Mouse (Mus musculus) C2C12 (cell line): Measurements from ENCODE around the gene Slc38a1. TPM values are rescaled to one million over a fixed set of nuclear protein-coding genes. Genes with fewer than 3 reads are reported as not detected.

Experiments used
- H3K27me3 ChIP-seq: one replicate; pipeline ENCODE4 v1.6.1; 2011; ENCODE audit not compliant: control insufficient read depth, insufficient read depth, insufficient read length
- H3K36me3 ChIP-seq: one replicate; pipeline ENCODE4 v1.6.1; 2011; ENCODE audit not compliant: control insufficient read depth, insufficient read depth
- H3K4me3 ChIP-seq: one replicate; pipeline ENCODE4 v1.5.1; 2011; ENCODE audit warnings: mild to moderate bottlenecking, control low read depth; ENCODE audit not compliant: poor library complexity, insufficient read depth, severe bottlenecking
- H3K79me2 ChIP-seq: one replicate; pipeline ENCODE4 v1.6.1; 2011; ENCODE audit not compliant: control insufficient read depth, insufficient read depth
- H3K79me3 ChIP-seq: one replicate; pipeline ENCODE4 v1.6.1; 2011; ENCODE audit warnings: low read depth, control low read depth
- H3ac ChIP-seq: one replicate; pipeline ENCODE3; 2011; ENCODE audit warnings: low read depth; ENCODE audit not compliant: control insufficient read depth, insufficient read length
- CEBPB ChIP-seq: IDR thresholded peaks from one replicate; pipeline ENCODE4 v1.6.1; 2011; ENCODE audit warnings: low read depth, mild to moderate bottlenecking, control low read depth, moderate library complexity
- CTCF ChIP-seq: IDR thresholded peaks from one replicate; pipeline ENCODE4 v1.5.1; 2011; ENCODE audit not compliant: control insufficient read depth, insufficient read depth, insufficient read length
- FOSL1 ChIP-seq: IDR thresholded peaks from one replicate; pipeline ENCODE4 v1.8.0; 2011; ENCODE audit warnings: mild to moderate bottlenecking, low read length; ENCODE audit not compliant: poor library complexity, insufficient read depth, severe bottlenecking
- MAX ChIP-seq: IDR thresholded peaks from one replicate; pipeline ENCODE4 v1.6.1; 2011; ENCODE audit warnings: mild to moderate bottlenecking, control low read depth
- MYOD1 ChIP-seq: IDR thresholded peaks from one replicate; pipeline ENCODE4 v1.6.1; 2011; ENCODE audit warnings: low read depth; ENCODE audit not compliant: control insufficient read depth, insufficient read length
- MYOG ChIP-seq: IDR thresholded peaks from one replicate; pipeline ENCODE4 v1.6.1; 2011; ENCODE audit not compliant: control insufficient read depth, insufficient read length; ENCODE audit errors: extremely low read depth
- USF1 ChIP-seq: IDR thresholded peaks from one replicate; pipeline ENCODE4 v1.6.1; 2011; ENCODE audit warnings: low read depth, mild to moderate bottlenecking, control low read depth, moderate library complexity
- polyA plus RNA-seq: library from polyadenylated mRNA; unstranded; fragments of >200 nt; fragmentation: generic; extraction: Trizol; gene quantifications from one replicate; pipeline ENCODE4 v1.2.1, GENCODE M21; 2012; ENCODE audit warnings: missing spikeins

Gene Slc38a1
- polyA plus RNA-seq, 1 experiment: 31.8 TPM

DNA sequence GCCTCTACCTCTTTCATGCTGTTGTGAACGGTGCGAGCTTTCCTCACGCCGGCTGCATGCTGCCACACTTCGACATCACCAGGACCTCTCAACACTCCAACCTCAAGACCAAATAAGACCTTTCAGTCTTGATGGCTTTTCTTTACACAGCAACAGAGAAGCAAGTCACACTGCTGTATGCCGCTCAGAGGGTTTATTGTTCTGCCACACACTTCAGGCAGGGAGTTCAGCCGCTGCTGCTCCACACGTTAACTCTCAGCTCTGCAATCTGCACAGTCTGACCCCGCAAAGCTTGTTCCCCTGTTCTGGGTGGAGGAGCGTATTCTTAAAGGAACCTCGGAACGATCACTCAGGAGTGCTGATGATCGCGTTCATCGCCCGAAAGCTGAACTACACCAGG, 40.7 kb downstream of the Slc38a1 start:
- peaks cover 68% of the 10 kb centered on the region for H3K36me3 ChIP-seq
- H3K79me2 ChIP-seq: peaks cover 43% of the 10 kb centered on the region
- no peak for TF ChIP-seq FOSL1
- no peak for TF ChIP-seq MAX
- no peak for TF ChIP-seq USF1
- no peak for TF ChIP-seq CEBPB
- no peak for TF ChIP-seq CTCF
- no peak for TF ChIP-seq MYOD1
- no peak for TF ChIP-seq MYOG
- H3K4me3 ChIP-seq: no peak overlapping the region
- no peaks in the 10 kb centered on the region for H3K79me3 ChIP-seq
- H3ac ChIP-seq: no peak overlapping the region
- no peaks in the 10 kb centered on the region for H3K27me3 ChIP-seq

DNA sequence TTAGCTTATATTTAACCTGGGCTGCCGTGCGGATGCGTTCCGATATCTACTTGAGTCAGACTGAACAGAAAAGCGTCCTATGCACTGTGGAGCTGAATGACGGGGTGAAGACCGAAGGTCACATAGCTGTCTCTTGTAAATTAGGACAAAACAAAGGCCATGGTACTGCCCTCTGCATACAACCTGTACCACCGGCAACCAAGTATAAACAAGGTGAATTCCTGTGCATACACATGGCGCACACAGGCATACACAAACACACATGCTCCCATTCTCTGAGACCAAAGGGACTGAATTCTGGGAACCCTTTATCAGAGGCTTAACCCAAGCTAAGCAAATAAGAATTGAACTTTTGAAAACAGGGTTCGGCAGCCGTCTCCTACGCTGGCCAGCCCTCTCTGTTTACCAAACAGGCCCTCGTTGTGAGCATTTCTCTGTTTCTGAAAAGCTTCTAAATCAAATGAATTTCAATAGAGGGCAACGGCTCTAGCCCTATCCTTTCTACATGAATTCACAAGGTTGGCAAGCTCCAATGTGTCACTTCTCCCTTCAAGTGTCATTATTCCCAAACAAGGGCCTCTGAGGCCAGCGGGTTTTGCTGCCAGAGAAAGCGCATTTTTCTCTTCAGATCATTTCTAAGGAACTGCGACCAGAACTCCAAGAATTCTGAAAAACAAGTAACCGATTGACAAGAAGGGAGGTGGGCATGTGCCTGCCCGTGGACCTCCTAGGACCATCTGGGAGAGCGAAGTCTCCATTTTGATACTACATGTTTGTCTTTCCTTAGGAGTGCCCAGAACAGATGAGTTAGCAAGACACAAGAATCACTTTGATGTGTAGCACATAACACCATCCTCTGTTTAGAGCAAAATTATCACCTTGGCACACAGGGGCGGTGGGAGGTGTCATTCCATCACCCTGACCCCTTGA, 42.6 kb downstream of the Slc38a1 start:
- Histone ChIP-seq H3K79me2 (peaks cover 36% of the 10 kb centered on the region), H3K27me3 (no peaks in the 10 kb centered on the region), H3ac (no peak overlapping the region), H3K79me3 (no peaks in the 10 kb centered on the region), H3K36me3 (peaks cover 55% of the 10 kb centered on the region), H3K4me3 (no peak overlapping the region)
- no peak for TF ChIP-seq MYOD1
- TF ChIP-seq USF1: no peak
- no peak for TF ChIP-seq CEBPB
- TF ChIP-seq FOSL1: no peak
- no peak for TF ChIP-seq MYOG
- no peak for TF ChIP-seq MAX
- TF ChIP-seq CTCF: no peak

DNA sequence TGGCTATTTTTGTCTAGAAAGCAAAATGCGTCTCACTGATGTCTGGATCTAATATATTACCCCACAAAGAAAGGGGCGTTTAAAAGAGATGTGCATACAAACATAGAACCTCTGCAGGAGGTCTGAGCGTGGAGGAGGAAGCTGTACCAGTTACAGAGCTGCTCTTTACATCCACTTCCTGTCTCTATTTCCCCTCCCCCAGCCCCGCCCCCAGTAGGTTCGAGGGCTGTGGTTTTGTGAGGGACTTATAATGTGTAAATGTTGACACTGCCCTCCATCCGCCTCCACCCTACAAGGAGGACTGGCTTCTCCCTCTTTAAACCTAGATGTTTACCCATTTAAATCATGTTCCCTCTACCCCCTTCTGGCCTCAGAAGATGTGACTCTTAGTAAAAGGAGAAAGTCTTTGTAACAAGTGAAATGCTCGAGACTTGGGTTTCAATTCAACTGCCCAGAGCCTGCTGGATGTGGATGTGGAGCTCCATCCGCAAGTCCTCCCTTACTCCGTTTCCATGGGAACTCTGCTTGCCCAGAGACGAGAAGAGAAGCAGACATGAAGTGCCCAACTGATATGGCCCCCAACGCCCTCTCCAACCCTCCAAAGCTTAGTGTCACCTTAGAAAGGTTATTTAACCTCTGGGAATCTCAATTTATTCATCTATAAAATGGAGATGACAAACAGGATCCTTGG, 43.7 kb downstream of the Slc38a1 start:
- Histone ChIP-seq H3K27me3 (no peaks in the 10 kb centered on the region), H3ac (no peak overlapping the region), H3K36me3 (peaks cover 58% of the 10 kb centered on the region), H3K4me3 (no peak overlapping the region), H3K79me2 (peaks cover 31% of the 10 kb centered on the region), H3K79me3 (no peaks in the 10 kb centered on the region)
- TF ChIP-seq MYOG (no peak), CTCF (no peak), USF1 (no peak), CEBPB (no peak), FOSL1 (no peak), MAX (no peak), MYOD1 (no peak)

DNA sequence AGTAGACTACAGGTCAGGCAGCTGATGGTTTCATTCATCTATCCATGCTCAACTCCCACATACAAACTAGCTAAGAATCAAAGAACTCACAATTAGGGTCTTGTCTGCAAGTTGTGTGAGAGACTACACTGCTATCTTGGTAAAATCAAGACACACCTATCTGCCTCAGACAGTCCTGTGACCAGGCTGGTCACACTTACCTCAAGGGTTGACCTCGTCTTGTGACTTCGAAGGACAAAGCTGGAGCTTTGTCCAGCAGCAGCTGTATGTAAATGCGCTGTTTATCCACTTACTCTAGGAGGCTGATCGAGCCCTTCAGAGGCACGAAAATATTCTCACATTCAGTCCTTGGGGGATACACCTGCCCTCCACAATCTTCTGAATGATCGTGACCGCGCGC, 45.6 kb downstream of the Slc38a1 start:
- no peaks in the 10 kb centered on the region for H3K79me3 ChIP-seq
- H3K4me3 ChIP-seq: no peak overlapping the region
- TF ChIP-seq MAX: no peak
- no peak for TF ChIP-seq FOSL1
- no peak for TF ChIP-seq CTCF
- no peak for TF ChIP-seq CEBPB
- TF ChIP-seq USF1: no peak
- no peak for TF ChIP-seq MYOD1
- TF ChIP-seq MYOG: no peak
- no peak overlapping the region for H3ac ChIP-seq
- peaks cover 31% of the 10 kb centered on the region for H3K79me2 ChIP-seq
- H3K27me3 ChIP-seq: no peaks in the 10 kb centered on the region
- peaks cover 62% of the 10 kb centered on the region for H3K36me3 ChIP-seq

DNA sequence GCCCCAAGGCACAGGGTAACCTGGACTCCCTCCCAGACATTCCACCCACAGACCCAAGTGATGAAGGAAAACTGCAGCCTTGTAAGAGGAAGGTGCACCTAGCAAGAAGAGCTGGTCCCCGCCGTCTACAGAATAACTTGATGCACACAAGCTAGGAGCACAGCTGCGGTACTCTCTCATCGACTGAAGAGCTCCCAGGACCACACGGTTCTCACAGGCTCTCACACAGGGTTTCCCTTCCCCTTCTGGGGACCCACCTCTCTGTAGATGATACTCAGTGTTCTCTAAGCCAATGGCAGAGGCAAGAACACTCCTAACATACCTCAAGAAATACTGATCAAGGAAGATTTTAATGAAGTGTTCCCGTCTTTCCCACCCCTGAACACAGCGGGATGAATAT, 48.4 kb downstream of the Slc38a1 start:
- H3K4me3 ChIP-seq: no peak overlapping the region
- no peaks in the 10 kb centered on the region for H3K79me3 ChIP-seq
- H3ac ChIP-seq: no peak overlapping the region
- H3K79me2 ChIP-seq: peaks cover 13% of the 10 kb centered on the region
- H3K36me3 ChIP-seq: peaks cover 52% of the 10 kb centered on the region
- TF ChIP-seq MYOD1: no peak
- TF ChIP-seq MYOG: no peak
- no peak for TF ChIP-seq USF1
- TF ChIP-seq CEBPB: no peak
- TF ChIP-seq CTCF: no peak
- no peak for TF ChIP-seq FOSL1
- no peak for TF ChIP-seq MAX
- H3K27me3 ChIP-seq: no peaks in the 10 kb centered on the region
